Mouse (Mus musculus) spleen, adult 2 months (tissue): ENCODE results near the gene Ficd. TPM values are rescaled to one million over a fixed set of nuclear protein-coding genes. Genes with fewer than 3 reads are reported as not detected.

ENCODE experiments used
- DNase-seq, 2 experiments: peaks; one replicate each; pipeline versions ENCODE4 v3.0.0 to v3.0.0-alpha.2; 2012 to 2021; ENCODE audit warnings: low spot score in 2 of 2, low read depth in 1 of 2
- H3K27ac ChIP-seq: fragments of 200-500 bp; 2 replicates; pipeline ENCODE4 v1.5.1; 2012; ENCODE audit warnings: low read length, inconsistent platforms; ENCODE audit not compliant: insufficient read depth
- H3K27me3 ChIP-seq: fragments of 200-500 bp; 2 replicates; pipeline ENCODE4 v1.6.1; 2012; ENCODE audit warnings: mild to moderate bottlenecking, moderate library complexity, low read length, inconsistent platforms; ENCODE audit not compliant: control insufficient read depth, insufficient read depth
- H3K36me3 ChIP-seq: fragments of 200-500 bp; 2 replicates; pipeline ENCODE4 v1.6.1; 2012; ENCODE audit warnings: mild to moderate bottlenecking, low read length, inconsistent platforms; ENCODE audit not compliant: control insufficient read depth, insufficient read depth
- H3K4me1 ChIP-seq: fragments of 200-500 bp; 2 replicates; pipeline ENCODE4 v1.6.1; 2011; ENCODE audit warnings: inconsistent platforms; ENCODE audit not compliant: control insufficient read depth, insufficient read depth, insufficient read length
- H3K4me3 ChIP-seq: fragments of 200-500 bp; 2 replicates; pipeline ENCODE4 v1.5.1; 2011; ENCODE audit warnings: mild to moderate bottlenecking, inconsistent platforms; ENCODE audit not compliant: insufficient read depth, insufficient read length; ENCODE audit errors: extremely low read depth
- CTCF ChIP-seq: fragments of 200-500 bp; IDR thresholded peaks from 2 replicates; pipeline ENCODE4 v1.5.1; 2011; ENCODE audit warnings: mild to moderate bottlenecking, inconsistent platforms; ENCODE audit not compliant: insufficient read depth, insufficient read length, insufficient replicate concordance; ENCODE audit errors: extremely low read depth
- POLR2A ChIP-seq: fragments of 200-500 bp; IDR thresholded peaks from 2 replicates; pipeline ENCODE4 v1.6.1; 2011; ENCODE audit warnings: low read depth, low read length, inconsistent platforms
- WGBS: fragments of 180-500 bp; shearing (Covaris S2); methylation state at CpG from one replicate; pipeline ENCODE4 v1.1.7; 2018; 5-methylcytosine and 5-hydroxymethylcytosine counted together
- polyA plus RNA-seq: library from polyadenylated mRNA; depleted of rRNA; stranded (reverse); fragments of >200 nt; gene quantifications from 2 replicates; pipeline ENCODE4 v1.2.3, GENCODE M21; 2012

The Ficd gene
- polyA plus RNA-seq, 1 experiment: 5.0 TPM

GRCm38 (mm10) chr5:113728691-113729090 lies 6.9 kb upstream of the Ficd start:
- TF ChIP-seq POLR2A (no peak), CTCF (no peak)
- WGBS: 84% methylated on average over 7 of the region's 7 CpGs
- H3K36me3 ChIP-seq: no peaks in the 10 kb centered on the region
- DNase-seq: no peak
- H3K4me1 ChIP-seq: no peaks in the 10 kb centered on the region
- no peak overlapping the region for H3K4me3 ChIP-seq
- H3K27me3 ChIP-seq: no peaks in the 10 kb centered on the region
- no peak overlapping the region for H3K27ac ChIP-seq

- 74% methylated on average over 7 of the region's 7 CpGs for WGBS
- Histone ChIP-seq H3K27ac (no peak overlapping the region), H3K36me3 (no peaks in the 10 kb centered on the region), H3K27me3 (no peaks in the 10 kb centered on the region), H3K4me1 (no peaks in the 10 kb centered on the region; the same call in 1 of the 2 replicates), H3K4me3 (no peak overlapping the region)
- no peak for DNase-seq
- no peak for TF ChIP-seq CTCF
- TF ChIP-seq POLR2A: no peak
These were observed 4.9 kb upstream of the Ficd start for GRCm38 (mm10) chr5:113730641-113731121.

- Histone ChIP-seq H3K4me3 (no peak overlapping the region), H3K36me3 (no peaks in the 10 kb centered on the region), H3K4me1 (no peaks in the 10 kb centered on the region; the same call in 1 of the 2 replicates), H3K27ac (no peak overlapping the region), H3K27me3 (no peaks in the 10 kb centered on the region)
- TF ChIP-seq CTCF (no peak), POLR2A (no peak)
- 90% methylated on average over 7 of the region's 7 CpGs for WGBS
- no peak for DNase-seq
These were observed 4.4 kb upstream of the Ficd start for GRCm38 (mm10) chr5:113731174-113731573.

- peak; percentile 56; the same call in 1 of the 2 replicates for TF ChIP-seq CTCF
- TF ChIP-seq POLR2A: no peak
- WGBS: 32% methylated on average over 6 of the region's 6 CpGs
- peak in 1 of 2 experiments; percentile 43 for DNase-seq
These were observed 3.4 kb upstream of the Ficd start for GRCm38 (mm10) chr5:113732182-113732581.

GRCm38 (mm10) chr5:113734376-113734775 lies 1.2 kb upstream of the Ficd start:
- Histone ChIP-seq H3K4me3 (no peak overlapping the region), H3K27ac (no peak overlapping the region), H3K36me3 (peaks cover 15% of the 10 kb centered on the region), H3K4me1 (peaks cover 4% of the 10 kb centered on the region; the same call in 1 of the 2 replicates), H3K27me3 (no peaks in the 10 kb centered on the region)
- no peak for TF ChIP-seq POLR2A
- TF ChIP-seq CTCF: no peak
- 91% methylated on average over 5 of the region's 5 CpGs for WGBS
- no peak for DNase-seq

More at GRCm38 (mm10) chr5:113732182-113732581, 3.4 kb upstream of the Ficd start:
- Histone ChIP-seq H3K27me3 (no peaks in the 10 kb centered on the region), H3K4me3 (no peak overlapping the region), H3K27ac (no peak overlapping the region), H3K36me3 (no peaks in the 10 kb centered on the region), H3K4me1 (peaks cover 4% of the 10 kb centered on the region; the same call in 1 of the 2 replicates)

GRCm38 (mm10) chr5:113735023-113735344 lies 619 bp upstream of the Ficd start:
- Histone ChIP-seq H3K4me3 (peak overlapping the region; percentile 52; the same call in 1 of the 2 replicates), H3K36me3 (peaks cover 18% of the 10 kb centered on the region), H3K4me1 (peaks cover 4% of the 10 kb centered on the region; the same call in 1 of the 2 replicates), H3K27me3 (no peaks in the 10 kb centered on the region), H3K27ac (peak overlapping the region; percentile 51)
- no peak for DNase-seq
- no peak for TF ChIP-seq CTCF
- no peak for TF ChIP-seq POLR2A
- 37% methylated on average over 7 of the region's 7 CpGs for WGBS

GRCm38 (mm10) chr5:113736113-113736502 lies 505 bp downstream of the Ficd start:
- peak overlapping the region; percentile 86 for H3K27ac ChIP-seq
- no peaks in the 10 kb centered on the region for H3K27me3 ChIP-seq
- no peak for DNase-seq
- WGBS: 1% methylated on average over 10 of the region's 10 CpGs
- no peak for TF ChIP-seq CTCF
- TF ChIP-seq POLR2A: no peak
- peaks cover 4% of the 10 kb centered on the region; the same call in 1 of the 2 replicates for H3K4me1 ChIP-seq
- peaks cover 18% of the 10 kb centered on the region for H3K36me3 ChIP-seq
- peak overlapping the region; percentile 85 for H3K4me3 ChIP-seq
